Mouse (Mus musculus) lung, postnatal 0 days (tissue): ENCODE results near the gene Gbf1.

Source experiments
- CTCF ChIP-seq: IDR thresholded peaks from 2 replicates; pipeline ENCODE4 v1.5.1; 2016; ENCODE audit warnings: antibody characterized with exemption, mild to moderate bottlenecking
- EP300 ChIP-seq: IDR thresholded peaks from 2 replicates; pipeline ENCODE4 v1.6.1; 2016; ENCODE audit warnings: antibody characterized with exemption, mild to moderate bottlenecking, control low read depth

GRCm38 (mm10) chr19:46248991-46249390 lies 96.7 kb downstream of the Gbf1 start:
- TF ChIP-seq CTCF (peak; percentile 61), EP300 (no peak)
